Mouse (Mus musculus): ENCODE measurements around the gene Ppcdc. TPM values are rescaled to one million over a fixed set of nuclear protein-coding genes. Genes with fewer than 3 reads are reported as not detected.
"Not testable (repeated sequence)": the region's sequence is repeated elsewhere in the genome, so short reads cannot be mapped to it uniquely, and the experiment has no call there.

The Ppcdc gene
- total RNA-seq, 2 experiments from 2014 or later: 11.7 to 13.0 TPM

DNA sequence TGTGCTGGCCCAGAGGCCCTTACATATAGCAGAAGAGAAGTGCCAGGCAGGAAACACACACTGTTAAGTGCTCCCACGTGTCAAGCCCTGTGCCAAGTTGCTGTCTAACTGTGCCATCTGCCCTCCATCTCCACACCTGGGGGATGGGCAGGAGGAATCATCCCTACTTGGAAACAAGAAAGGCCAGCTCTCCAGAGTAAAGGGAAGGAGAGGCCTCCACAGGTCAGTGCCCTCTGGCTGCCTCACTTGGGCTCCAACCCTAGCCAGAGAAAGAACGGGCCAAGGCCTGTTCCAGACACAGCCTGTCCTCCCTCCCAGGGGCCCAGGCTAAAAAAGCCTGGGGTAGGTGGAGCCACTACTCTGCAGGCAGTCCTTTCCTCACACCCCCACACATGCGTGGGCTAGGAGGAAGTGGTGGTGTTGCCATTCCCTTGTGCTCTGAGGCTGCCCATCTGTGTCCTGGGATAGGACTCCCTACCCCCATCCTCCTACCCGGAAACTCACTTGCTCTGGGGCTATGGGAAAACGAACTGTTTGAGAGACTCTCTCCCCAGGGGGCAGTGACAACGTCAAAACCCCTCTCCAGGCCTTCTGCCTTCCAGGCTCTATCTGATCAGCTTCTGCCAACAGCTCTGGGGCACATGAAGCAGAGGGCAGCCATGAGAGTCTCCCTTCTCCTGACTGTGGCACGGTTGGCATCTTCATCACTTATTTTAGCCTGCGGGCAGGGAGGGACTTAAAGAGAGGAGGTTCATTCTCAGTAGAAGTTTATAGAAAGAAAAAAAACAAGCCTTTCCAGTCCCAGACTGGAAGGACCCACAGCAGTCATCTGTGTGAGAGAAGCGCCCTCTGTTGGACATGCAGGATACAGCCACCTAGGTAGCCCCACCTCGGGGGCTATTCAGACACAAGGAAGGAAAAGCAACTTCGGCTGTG is 6.6 kb downstream of the Ppcdc start:
- DNase-seq (ENCODE audit: extremely low spot score in 1 of 2, low spot score in 2 of 2): peak; percentile 81 to 86
- intact Hi-C loops (cut with DNase I): loop anchor here (1.0 to 5.0 kb wide), 3 partner anchors 174 to 271 kb away; no protein-coding TSS in a partner anchor

DNA sequence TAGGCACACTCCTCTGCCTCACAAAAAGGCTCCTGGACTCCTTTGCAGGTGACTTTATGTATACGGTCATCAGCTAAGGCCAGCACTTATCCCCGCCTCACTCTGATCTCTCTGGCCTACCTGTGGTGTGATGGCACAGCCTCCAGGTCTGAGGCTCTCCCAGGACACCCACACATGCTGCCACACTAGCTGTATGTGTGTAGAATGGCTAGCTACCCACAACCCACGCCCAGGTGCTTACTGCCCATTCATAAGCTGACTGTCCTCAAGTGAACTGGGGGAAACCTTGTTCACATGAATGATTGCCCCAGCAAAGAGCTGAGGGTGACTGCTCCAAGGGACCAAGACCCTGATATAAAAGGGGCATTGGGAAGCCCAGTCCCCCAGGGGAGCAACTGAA is 7.4 kb downstream of the Ppcdc start:
- intact Hi-C loops (cut with DNase I): loop anchor here (5.0 kb wide), 2 partner anchors 220 to 270 kb away; no protein-coding TSS in a partner anchor
- no peak for DNase-seq (ENCODE audit: extremely low spot score in 1 of 2, low spot score in 2 of 2)

- DNase-seq (ENCODE audit: extremely low spot score in 1 of 2, low spot score in 2 of 2): peak in 1 of 2 experiments; percentile 42
- intact Hi-C loops (cut with DNase I): loop anchor here (5.0 kb wide), 2 partner anchors 219 to 269 kb away; no protein-coding TSS in a partner anchor
Measured at GRCm38 (mm10) chr9:57431202-57431601, 8.7 kb downstream of the Ppcdc start.

DNA sequence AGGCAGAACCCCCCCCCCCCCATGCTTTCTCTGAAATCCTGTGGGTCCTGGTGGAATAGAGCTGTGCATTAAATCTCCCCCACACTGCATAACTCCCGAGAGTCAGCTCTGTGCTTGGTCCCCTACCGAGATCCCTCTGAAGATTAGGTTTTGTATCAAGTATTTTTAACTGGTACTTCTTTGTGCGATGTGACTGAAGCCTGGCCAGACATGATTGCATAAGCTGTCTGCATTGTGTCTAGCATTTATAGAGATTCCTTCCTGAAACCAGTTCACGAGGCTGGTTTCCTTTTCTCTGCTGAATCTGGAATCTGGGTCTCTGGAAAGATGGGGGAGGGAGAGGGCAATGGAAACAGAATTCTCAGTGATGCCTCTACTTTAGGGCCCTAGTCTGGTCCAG is 11.5 kb downstream of the Ppcdc start:
- intact Hi-C loops (cut with DNase I): no loop called here

GRCm38 (mm10) chr9:57427937-57428336 is 12.0 kb downstream of the Ppcdc start:
- intact Hi-C loops (cut with DNase I): no loop called here
- no peak for DNase-seq (ENCODE audit: extremely low spot score in 1 of 2, low spot score in 2 of 2)

More for the DNA sequence above, 11.5 kb downstream of the Ppcdc start:
- DNase-seq (ENCODE audit: extremely low spot score in 1 of 2, low spot score in 2 of 2): no peak

GRCm38 (mm10) chr9:57427123-57427522 is 12.8 kb downstream of the Ppcdc start:
- DNase-seq (ENCODE audit: extremely low spot score in 1 of 2, low spot score in 2 of 2); intact Hi-C loops (cut with DNase I): not testable (repeated sequence)

DNA sequence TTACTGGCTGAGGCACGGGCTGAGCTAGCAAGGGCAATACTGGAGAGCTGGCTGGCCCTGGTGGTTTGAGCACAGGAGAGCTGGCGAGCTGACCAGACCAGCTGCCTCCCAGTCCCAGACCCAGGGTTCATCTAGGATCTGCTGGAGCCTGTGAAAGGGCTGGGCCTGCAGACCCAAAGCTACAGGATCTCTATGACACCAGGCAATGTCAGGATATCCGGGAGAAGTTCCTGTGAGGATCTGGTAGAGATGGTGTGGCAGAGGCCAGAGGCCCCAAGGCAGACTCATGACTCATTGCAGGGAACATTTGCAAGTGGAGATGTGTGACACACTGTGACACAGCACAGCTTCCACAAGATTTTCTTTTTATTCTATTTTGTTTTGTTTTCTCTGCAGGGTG is 14.8 kb downstream of the Ppcdc start:
- DNase-seq (ENCODE audit: extremely low spot score in 1 of 2, low spot score in 2 of 2): no peak
- intact Hi-C loops (cut with DNase I): no loop called here

DNA sequence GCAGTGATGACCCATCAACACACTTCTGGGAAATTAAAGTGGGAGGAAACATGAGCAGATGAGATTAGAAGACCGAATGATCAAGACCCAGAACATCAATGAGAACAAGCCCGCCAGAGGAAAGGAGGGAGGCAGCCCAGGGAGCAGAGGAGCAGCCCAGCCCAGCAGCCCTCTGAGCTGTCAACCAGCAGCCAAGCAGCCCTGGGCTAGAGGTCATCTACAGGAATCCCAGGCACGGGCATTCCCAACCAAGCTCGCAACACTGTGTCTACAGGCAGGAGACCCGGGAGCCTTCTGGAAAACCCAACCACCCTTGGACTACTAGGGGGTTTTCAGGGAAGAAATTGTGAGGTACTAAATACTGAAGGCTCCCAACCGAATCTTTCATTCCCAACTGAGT is 15.9 kb downstream of the Ppcdc start:
- DNase-seq (ENCODE audit: extremely low spot score in 1 of 2, low spot score in 2 of 2): no peak
- intact Hi-C loops (cut with DNase I): no loop called here

DNA sequence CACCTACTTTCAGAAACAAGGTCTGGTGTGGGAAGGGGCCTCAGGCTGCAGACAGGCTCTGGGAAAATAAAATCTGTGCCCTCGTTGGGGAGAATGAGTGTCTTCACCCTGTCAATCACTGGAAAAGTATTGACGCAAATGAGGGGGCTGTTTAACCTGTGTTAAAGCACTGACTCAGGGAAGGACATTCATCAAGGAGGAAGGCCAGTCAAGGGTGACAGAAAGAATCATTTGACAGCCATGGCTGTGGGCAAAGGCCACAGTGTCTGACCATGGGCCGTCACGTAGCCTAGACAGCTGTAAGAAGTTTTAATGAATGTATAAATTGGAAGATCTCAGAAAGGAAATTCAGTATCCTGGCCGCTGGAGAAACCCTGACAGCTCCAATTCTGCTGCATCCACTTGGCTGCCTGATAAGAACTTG is 18.2 kb downstream of the Ppcdc start:
- DNase-seq (ENCODE audit: extremely low spot score in 1 of 2, low spot score in 2 of 2): no peak
- intact Hi-C loops (cut with DNase I): no loop called here

GRCm38 (mm10) chr9:57421121-57421571 is 18.8 kb downstream of the Ppcdc start:
- peak; percentile 47 to 79 for DNase-seq (ENCODE audit: extremely low spot score in 1 of 2, low spot score in 2 of 2)
- intact Hi-C loops (cut with DNase I): no loop called here

DNA sequence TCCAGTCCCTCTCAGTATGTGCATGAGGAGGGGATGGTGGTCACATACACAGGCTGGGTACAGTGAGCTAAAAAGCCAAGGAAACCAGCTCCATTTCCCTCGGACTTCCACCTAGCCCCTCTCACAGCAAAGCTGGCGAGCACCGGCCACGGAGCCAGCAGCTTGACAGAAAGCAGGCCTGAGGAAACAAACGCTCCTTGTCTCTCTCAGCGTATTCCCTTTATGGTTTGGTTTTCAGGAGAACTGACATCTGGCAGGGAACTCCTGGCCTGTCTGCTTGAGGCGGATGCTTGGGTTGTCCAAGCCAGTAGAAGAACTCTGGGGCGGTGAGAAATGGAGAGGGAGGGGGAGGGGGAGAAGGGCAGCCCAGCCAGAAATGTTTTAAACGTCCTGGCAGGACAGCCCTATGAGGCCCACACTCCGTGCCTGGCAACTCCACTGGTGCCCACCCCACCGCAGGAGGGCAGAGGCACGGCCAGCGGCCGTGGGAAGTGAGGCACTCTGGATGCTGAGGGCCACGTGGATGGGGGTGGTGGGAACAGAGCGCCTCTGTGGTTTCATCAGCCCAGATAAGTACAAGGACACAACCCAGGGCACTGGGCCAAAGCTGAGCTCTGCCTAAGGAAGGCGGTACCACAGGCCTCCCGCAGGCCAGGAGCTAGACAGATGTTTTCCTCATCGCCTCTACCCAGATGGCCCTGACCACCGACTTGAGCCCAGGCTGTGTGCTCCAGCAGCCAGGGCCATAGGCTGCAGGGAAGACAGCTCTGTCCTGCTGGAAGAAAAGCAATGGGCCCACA is 19.4 kb downstream of the Ppcdc start:
- intact Hi-C loops (cut with DNase I): no loop called here

DNA sequence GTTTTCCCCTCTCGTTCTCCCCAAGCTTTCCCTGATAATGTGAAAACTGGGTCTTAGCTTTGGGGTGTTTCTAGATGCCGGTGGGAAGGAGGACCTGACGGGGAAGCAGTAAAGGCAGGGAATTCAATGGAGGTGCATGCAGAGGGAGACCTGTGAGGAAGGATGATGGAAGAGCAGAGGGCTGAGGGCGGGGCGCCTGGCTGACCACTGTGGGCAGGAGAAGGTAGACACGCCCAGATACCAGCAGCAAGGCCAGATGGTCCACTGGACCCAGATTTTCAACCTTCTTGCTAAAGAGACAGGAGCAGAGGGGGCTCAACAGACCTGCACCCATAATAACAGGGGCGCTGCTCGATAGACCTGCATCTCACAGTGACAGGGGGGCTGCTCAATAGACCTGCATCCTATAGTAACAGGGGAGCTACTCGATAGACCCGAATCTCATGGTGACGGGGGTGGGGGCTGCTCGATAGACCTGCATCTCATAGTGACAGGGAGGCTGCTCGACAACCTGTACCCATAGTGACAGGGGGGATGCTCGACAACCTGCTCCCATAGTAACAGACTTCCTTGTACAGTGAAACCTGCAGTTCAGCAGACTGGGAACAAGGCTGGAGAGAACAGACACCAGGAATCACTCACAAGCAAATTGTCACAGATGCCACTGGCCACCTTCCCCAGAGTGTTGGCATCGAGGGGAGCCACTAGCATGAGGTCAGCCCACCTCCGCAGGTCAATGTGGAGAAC is 20.2 kb downstream of the Ppcdc start:
- DNase-seq (ENCODE audit: extremely low spot score in 1 of 2, low spot score in 2 of 2): no peak
- intact Hi-C loops (cut with DNase I): no loop called here

More for the DNA sequence above, 19.4 kb downstream of the Ppcdc start:
- DNase-seq (ENCODE audit: extremely low spot score in 1 of 2, low spot score in 2 of 2): peak; percentile 87 to 93

- peak in 1 of 2 experiments; percentile 36 for DNase-seq (ENCODE audit: extremely low spot score in 1 of 2, low spot score in 2 of 2)
- intact Hi-C loops (cut with DNase I): no loop called here
Measured at GRCm38 (mm10) chr9:57417341-57417740, 22.6 kb downstream of the Ppcdc start.

DNA sequence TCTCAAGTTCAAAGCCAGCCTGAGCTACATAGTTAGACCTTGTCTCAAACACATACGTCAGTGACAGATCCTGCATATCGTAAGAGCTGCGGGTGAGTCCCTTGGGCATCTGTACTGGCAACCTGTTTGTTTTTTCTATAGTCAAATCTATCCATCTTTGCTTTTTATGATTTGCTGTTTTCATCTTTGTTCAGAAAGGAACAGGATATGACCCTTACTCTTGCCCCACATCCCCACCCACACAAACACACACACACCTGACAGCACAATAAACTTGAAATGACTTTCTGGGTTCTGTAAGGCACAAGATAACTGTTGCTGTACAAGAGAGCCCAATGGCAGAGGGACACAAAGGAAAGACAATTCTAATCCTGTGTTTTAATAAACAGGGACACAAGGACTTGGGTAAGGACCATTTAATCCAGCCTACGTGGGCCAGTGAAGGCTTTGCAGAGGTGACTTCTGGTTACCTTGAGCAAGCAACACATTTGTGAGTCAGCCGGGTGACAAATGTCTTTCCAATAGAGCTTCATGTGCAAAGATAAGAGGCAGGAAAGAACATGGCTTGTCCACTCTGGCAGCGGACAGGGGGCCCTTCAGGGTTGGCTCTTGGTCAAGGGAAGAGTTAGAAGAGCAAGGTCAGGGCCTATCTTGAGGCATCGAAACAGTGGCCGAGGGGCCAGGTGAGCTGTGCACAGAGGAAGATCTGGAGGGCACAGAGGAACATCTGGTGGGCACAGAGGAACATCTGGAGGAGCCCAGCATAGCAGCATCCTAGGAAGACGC is 32.6 kb downstream of the Ppcdc start:
- intact Hi-C loops (cut with DNase I): no loop called here
- no peak for DNase-seq (ENCODE audit: extremely low spot score in 1 of 2, low spot score in 2 of 2)

DNA sequence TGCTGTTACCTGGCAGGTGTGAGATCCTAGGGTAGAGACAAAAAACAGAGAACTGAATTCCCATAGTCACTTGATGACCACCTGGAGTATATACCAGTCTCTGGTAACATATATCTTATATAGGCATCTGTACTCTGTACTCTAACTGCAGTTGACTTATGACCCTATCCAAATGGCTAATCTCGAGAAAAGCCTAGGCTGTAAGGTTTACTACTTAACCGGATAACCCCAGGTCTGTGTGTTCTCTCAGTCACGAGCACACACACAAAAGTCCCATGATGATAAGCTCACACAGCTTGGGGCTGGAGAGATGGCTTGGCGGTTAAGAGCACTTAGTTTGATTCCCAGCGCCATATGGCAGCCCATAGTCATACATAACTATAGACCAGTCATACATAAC is 33.5 kb downstream of the Ppcdc start:
- DNase-seq (ENCODE audit: extremely low spot score in 1 of 2, low spot score in 2 of 2): no peak
- intact Hi-C loops (cut with DNase I): no loop called here

GRCm38 (mm10) chr9:57404036-57404435 is 35.9 kb downstream of the Ppcdc start:
- intact Hi-C loops (cut with DNase I): no loop called here

DNA sequence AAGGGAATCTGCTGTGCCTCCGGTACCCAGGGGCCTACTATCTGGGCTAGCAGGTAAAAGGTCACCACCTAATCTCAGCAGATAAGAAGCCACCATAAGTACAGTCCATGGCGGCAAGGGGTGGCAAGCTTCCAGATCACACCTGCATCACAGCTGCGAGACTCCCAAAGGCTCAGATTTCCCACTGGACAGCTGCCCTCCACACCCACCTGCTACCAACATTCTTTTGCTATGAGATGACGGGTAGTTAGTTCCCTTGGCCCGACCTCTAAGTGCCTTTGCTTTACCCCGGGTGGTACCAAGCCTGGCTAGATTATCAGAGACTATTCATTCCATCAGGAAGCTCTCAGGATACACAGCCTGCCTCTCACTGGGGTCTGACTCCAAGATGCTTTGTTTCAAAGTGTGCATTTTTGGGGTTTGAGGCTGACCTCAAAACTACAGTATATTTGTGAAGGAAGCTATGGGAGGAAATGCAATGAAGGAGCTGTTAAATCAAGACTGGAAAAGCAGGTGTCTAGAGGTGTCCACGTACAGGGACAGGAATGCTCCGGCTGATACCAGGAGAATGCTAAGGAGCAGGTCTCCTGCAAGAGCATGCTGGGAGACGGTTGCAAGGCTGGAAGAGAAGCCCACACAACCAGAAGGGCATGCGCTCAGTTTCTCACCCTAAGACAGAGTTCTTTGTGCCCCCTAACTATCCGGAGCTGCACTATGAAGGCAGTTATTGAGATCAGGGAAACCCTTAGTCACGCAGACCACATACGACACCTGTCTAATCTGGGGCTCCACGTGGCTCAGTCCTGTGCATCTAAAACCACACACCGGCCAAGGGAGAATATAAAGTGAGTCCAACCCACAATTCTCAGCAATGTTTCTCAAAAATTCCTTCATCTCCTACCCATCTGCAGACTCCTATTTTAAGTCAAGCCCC is 37.3 kb downstream of the Ppcdc start:
- no peak for DNase-seq (ENCODE audit: extremely low spot score in 1 of 2, low spot score in 2 of 2)
- intact Hi-C loops (cut with DNase I): no loop called here

More at GRCm38 (mm10) chr9:57404036-57404435, 35.9 kb downstream of the Ppcdc start:
- DNase-seq (ENCODE audit: extremely low spot score in 1 of 2, low spot score in 2 of 2): no peak
